Mouse (Mus musculus) ES-E14 (cell line): Measurements from ENCODE around the gene Slc25a27. TPM values are rescaled to one million over a fixed set of nuclear protein-coding genes. Genes with fewer than 3 reads are reported as not detected.

Experiments
- DNase-seq: peaks from one replicate; pipeline ENCODE4 v3.0.0-alpha.2; 2013; ENCODE audit warnings: low read depth, low spot score
- H3K27ac ChIP-seq: 2 replicates; pipeline ENCODE4 v1.5.1; 2012; ENCODE audit warnings: low read depth, mild to moderate bottlenecking, low read length, moderate library complexity, mixed read lengths; ENCODE audit not compliant: poor library complexity, insufficient read depth, severe bottlenecking
- H3K36me3 ChIP-seq: 2 replicates; pipeline ENCODE4 v1.6.1; 2012; ENCODE audit warnings: mild to moderate bottlenecking, low read length, moderate library complexity, mixed read lengths; ENCODE audit not compliant: control insufficient read depth, poor library complexity, insufficient read depth, severe bottlenecking
- H3K4me1 ChIP-seq, 2 experiments: fragments of 150-350 bp in 1 of 2; sonication (generic) in 1 of 2; 2 replicates each; pipeline ENCODE4 v1.6.1; 2012; ENCODE audit warnings: low read length in 2 of 2, mild to moderate bottlenecking in 1 of 2, mixed read lengths in 1 of 2; ENCODE audit not compliant: control insufficient read depth in 2 of 2, insufficient read depth in 2 of 2, poor library complexity in 1 of 2
- H3K4me3 ChIP-seq, 2 experiments: fragments of 150-350 bp in 1 of 2; sonication (generic) in 1 of 2; 2 replicates each; pipeline ENCODE4 v1.5.1; 2012; ENCODE audit warnings: low read length in 2 of 2, low read depth in 1 of 2, mild to moderate bottlenecking in 1 of 2, mixed read lengths in 1 of 2; ENCODE audit not compliant: insufficient read depth in 1 of 2, poor library complexity in 1 of 2, severe bottlenecking in 1 of 2
- H3K9ac ChIP-seq: 2 replicates; pipeline ENCODE4 v1.6.1; 2012; ENCODE audit warnings: low read depth, mild to moderate bottlenecking, low read length, mixed read lengths; ENCODE audit not compliant: poor library complexity, insufficient read depth, severe bottlenecking
- H3K9me3 ChIP-seq: fragments of 150-350 bp; sonication (generic); 2 replicates; pipeline ENCODE4 v1.6.1; 2012; ENCODE audit warnings: low read depth, mild to moderate bottlenecking, low read length; ENCODE audit not compliant: control insufficient read depth, insufficient read depth
- CHD2 ChIP-seq: IDR thresholded peaks from 2 replicates; pipeline ENCODE4 v1.6.1; 2014; ENCODE audit warnings: mild to moderate bottlenecking, low read depth, low read length, inconsistent platforms
- HCFC1 ChIP-seq: IDR thresholded peaks from 2 replicates; pipeline ENCODE4 v1.6.1; 2012; ENCODE audit warnings: low read length, inconsistent platforms, borderline replicate concordance; ENCODE audit not compliant: insufficient read depth
- MAFK ChIP-seq: IDR thresholded peaks from 2 replicates; pipeline ENCODE4 v1.6.1; 2014; ENCODE audit warnings: mild to moderate bottlenecking, low read depth, low read length, inconsistent platforms; ENCODE audit not compliant: insufficient read depth
- ZC3H11A ChIP-seq: IDR thresholded peaks from 2 replicates; pipeline ENCODE4 v1.6.1; 2012; ENCODE audit warnings: low read depth, mild to moderate bottlenecking, inconsistent platforms, low read length, borderline replicate concordance
- ZNF384 ChIP-seq: IDR thresholded peaks from 2 replicates; pipeline ENCODE4 v1.6.1; 2012; ENCODE audit warnings: low read depth, low read length, inconsistent platforms
- in situ Hi-C, 2 experiments: fragments of 600-800 bp; cut with MboI; formaldehyde crosslinking; loops; one replicate each; pipeline ENCODE4 v1.15.1; 2025; ENCODE audit warnings: low sequenced_read_pairs in 2 of 2, inconsistent platforms in 1 of 2; ENCODE audit not compliant: unreplicated experiment in 2 of 2
- total RNA-seq: library from RNA; depleted of rRNA; stranded (reverse); fragments of 300-350 nt; gene quantifications from 2 replicates; pipeline ENCODE4 v1.2.3, GENCODE M21; 2012

The Slc25a27 gene
- total RNA-seq, 1 experiment = 5.5 TPM

DNA sequence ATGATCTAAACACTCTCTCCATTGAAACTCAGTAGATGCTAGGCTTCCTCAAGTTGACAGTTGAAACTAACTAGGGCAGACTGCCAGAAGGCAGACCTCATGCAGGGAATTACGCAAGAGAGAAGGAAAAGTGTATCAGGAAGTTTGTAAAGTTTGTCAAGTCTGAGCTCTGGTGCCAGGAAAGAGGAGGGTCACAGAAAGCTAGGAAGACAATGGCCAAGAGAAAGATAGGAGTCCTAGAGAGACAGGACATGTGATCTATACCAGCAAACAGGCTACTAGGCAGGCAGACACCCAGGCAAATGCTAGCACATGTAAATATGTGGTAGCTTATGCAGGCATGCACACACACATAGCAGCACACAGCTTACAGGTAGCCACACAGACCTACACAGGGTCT lies 8.2 kb upstream of the Slc25a27 start:
- no peak overlapping the region for H3K27ac ChIP-seq
- no peaks in the 10 kb centered on the region for H3K36me3 ChIP-seq
- H3K9ac ChIP-seq = no peak overlapping the region
- no peak for TF ChIP-seq MAFK
- TF ChIP-seq ZC3H11A = no peak
- TF ChIP-seq ZNF384 = no peak
- TF ChIP-seq HCFC1 = no peak
- TF ChIP-seq CHD2 = no peak
- DNase-seq = no peak
- in situ Hi-C loops = no loop called here
- no peaks in the 10 kb centered on the region for H3K9me3 ChIP-seq
- no peak overlapping the region for H3K4me3 ChIP-seq
- no peaks in the 10 kb centered on the region for H3K4me1 ChIP-seq

DNA sequence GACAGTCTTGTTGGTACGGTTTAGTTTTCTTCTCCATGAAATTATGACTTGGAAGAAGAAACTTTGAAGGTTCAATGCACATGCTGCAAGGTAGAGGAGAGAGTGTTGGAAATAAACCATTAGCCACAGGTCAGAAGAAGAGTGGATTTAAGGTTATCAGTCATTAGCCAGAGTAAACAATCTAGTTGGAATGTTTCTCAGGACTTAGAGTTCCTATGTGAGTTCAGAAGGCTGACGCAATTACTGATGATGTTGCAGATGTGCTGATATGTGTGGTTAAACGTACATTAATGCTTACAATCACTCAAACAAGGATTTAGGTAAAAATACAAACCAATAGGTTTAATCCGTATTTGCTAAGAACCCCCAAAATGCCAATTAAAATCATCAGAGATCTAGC lies 4.9 kb upstream of the Slc25a27 start:
- TF ChIP-seq ZC3H11A (no peak), CHD2 (no peak), MAFK (no peak), HCFC1 (no peak), ZNF384 (no peak)
- Histone ChIP-seq H3K4me1 (no peaks in the 10 kb centered on the region), H3K9ac (no peak overlapping the region), H3K27ac (no peak overlapping the region), H3K9me3 (no peaks in the 10 kb centered on the region), H3K4me3 (no peak overlapping the region), H3K36me3 (no peaks in the 10 kb centered on the region)
- DNase-seq = no peak
- in situ Hi-C loops = no loop called here

DNA sequence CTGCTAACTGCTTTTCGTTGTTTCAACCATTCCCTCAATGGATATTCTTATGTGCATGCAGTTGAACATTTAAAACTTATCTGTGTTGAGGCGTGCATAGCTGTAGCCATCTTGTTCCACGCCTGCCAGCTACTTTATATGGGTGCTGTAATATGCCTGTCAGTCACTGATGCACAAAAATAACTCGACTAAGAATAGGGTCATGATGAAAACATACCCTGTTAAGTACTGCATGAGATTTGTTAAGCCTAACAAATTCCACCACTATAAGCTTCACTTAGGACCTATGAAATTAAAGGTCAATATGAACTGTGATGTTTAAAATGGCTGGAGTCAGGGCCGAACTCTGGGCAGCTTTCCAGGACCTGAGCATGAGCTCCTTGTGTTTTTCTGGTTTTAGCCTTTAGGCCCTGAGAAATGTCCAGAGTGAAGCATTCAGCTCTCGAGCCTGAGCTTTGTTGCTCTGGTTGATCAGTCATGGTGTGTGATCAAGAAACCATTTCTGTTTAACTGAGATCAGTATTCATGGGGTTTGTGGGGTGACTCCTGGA lies 2.2 kb upstream of the Slc25a27 start:
- Histone ChIP-seq H3K4me3 (no peak overlapping the region), H3K27ac (no peak overlapping the region), H3K9ac (no peak overlapping the region), H3K4me1 (peaks cover 0 to 3% of the 10 kb centered on the region in 2 experiments; a peak in 1 of 4 replicates), H3K9me3 (no peaks in the 10 kb centered on the region), H3K36me3 (no peaks in the 10 kb centered on the region)
- no peak for DNase-seq
- in situ Hi-C loops = no loop called here
- no peak for TF ChIP-seq ZC3H11A
- no peak for TF ChIP-seq MAFK
- TF ChIP-seq CHD2 = no peak
- TF ChIP-seq HCFC1 = no peak
- no peak for TF ChIP-seq ZNF384

DNA sequence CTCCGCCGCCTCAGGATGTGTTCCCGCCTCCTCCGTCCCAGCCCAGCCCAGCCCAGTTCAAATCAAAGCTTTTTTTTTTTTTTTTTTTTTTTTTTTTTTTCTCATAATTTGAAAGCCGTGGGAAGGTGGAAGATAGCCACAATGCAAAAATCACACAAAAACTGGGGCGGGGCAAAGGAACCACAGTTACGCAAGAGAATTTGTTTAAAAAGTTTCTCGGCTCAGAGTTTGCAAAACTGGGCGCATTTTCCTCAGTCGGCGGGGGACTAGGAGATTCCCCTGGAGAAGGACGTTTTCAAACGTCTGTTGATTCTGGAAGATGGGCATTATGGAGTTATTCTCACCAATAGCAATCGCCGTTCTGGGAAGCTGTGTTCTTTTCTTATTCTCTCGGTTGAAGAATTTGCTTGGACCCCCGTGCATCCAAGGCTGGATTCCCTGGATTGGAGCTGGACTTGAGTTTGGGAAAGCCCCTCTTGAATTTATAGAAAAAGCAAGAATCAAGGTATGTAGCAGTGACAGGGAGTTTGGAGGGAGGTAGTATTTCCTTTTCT lies 353 bp upstream of the Slc25a27 start, which contains the start of gene Cyp39a1:
Gene Cyp39a1 (plus strand): TSS at position 136 of the 554 bp plus-strand sequence.
- Histone ChIP-seq H3K9ac (peak within 1 kb of the TSS; percentile 56), H3K9me3 (no peaks in the 10 kb centered on the region)
- in situ Hi-C loops = no loop called here

More for the DNA sequence above, 353 bp upstream of the Slc25a27 start, which contains the start of gene Cyp39a1:
- peaks cover 1 to 3% of the 10 kb centered on the region in 2 experiments; a peak in 2 of 4 replicates for H3K4me1 ChIP-seq
- no peak for DNase-seq
- TF ChIP-seq ZC3H11A (no peak), ZNF384 (peak; percentile 98)
- no peak within 1 kb of the TSS for H3K27ac ChIP-seq
- H3K36me3 ChIP-seq = peaks cover 2% of the 10 kb centered on the region; the same call in 1 of the 2 replicates
- H3K4me3 ChIP-seq = peak within 1 kb of the TSS; percentile 72 to 76
